ENCODE assay signal across 19 mouse cellular contexts in genomic region chr5:71058047-71058446, GRCm38 (mm10). TPM values are rescaled to one million over a fixed set of nuclear protein-coding genes. Genes with fewer than 3 reads are reported as not detected.
DNase-seq lines count a peak whose midpoint lies in the region; ATAC-seq lines count a peak whose summit lies in the region.
"Had no signal": no experiment of that assay in that cellular context is flagged by ENCODE, and none has a peak within 500 bp of the region (broad histone marks: within the 10 kb centered on the region; RNA-seq: fewer than 3 reads in every experiment).

No protein-coding gene starts in this region.

- WGBS in kidney, embryonic 14.5 days = 20% methylated on average over 7 of the region's 7 CpGs
- WGBS in forebrain, embryonic 15.5 days = 31% methylated on average over 7 of the region's 7 CpGs
- 17% methylated on average over 7 of the region's 7 CpGs for WGBS in midbrain, embryonic 16.5 days

- H3K4me1 ChIP-seq in kidney, embryonic 14.5 days (ENCODE audit: control insufficient read depth, insufficient read depth, low read length) = no peaks in the 10 kb centered on the region
- no peaks in the 10 kb centered on the region for H3K4me1 ChIP-seq in forebrain, embryonic 15.5 days
- no peaks in the 10 kb centered on the region for H3K4me1 ChIP-seq in midbrain, embryonic 16.5 days (ENCODE audit: control insufficient read depth, insufficient read depth, low read length)
- H3K4me1 ChIP-seq: lung, embryonic 15.5 days had no signal

- H3K27me3 ChIP-seq in kidney, embryonic 14.5 days (ENCODE audit: control insufficient read depth, insufficient read depth, low read length) = no peaks in the 10 kb centered on the region
- no peaks in the 10 kb centered on the region for H3K27me3 ChIP-seq in forebrain, embryonic 15.5 days
- no peaks in the 10 kb centered on the region for H3K27me3 ChIP-seq in midbrain, embryonic 16.5 days (ENCODE audit: control insufficient read depth, insufficient read depth, low read depth, low read length)
- H3K27me3 ChIP-seq: limb, embryonic 15.5 days; lung, embryonic 15.5 days had no signal

- H3K9me3 ChIP-seq in kidney, embryonic 14.5 days (ENCODE audit: control insufficient read depth, low read length) = no peaks in the 10 kb centered on the region
- H3K9me3 ChIP-seq in forebrain, embryonic 15.5 days = no peaks in the 10 kb centered on the region
- no peaks in the 10 kb centered on the region for H3K9me3 ChIP-seq in midbrain, embryonic 16.5 days (replicated peaks; ENCODE audit: control insufficient read depth, low read length, poor library complexity, severe bottlenecking)
- H3K9me3 ChIP-seq: limb, embryonic 15.5 days; lung, embryonic 15.5 days had no signal

- peak; percentile 77; the same call in 1 of the 2 replicates for ATAC-seq in kidney, embryonic 14.5 days (ENCODE audit: low FRiP score, low TSS enrichment)
- ATAC-seq in forebrain, embryonic 15.5 days (replicated peaks) = 0 out of 2 replicates have a peak, but pooled peaks have one; percentile 53
- ATAC-seq in midbrain, embryonic 16.5 days = peak; percentile 89
- ATAC-seq: CD4-positive, CD25-positive, alpha-beta regulatory T cell, adult 4 months; inflammation-experienced regulatory T-cells, adult 6 months had no signal

- H3K36me3 ChIP-seq in kidney, embryonic 14.5 days (ENCODE audit: control insufficient read depth, insufficient read depth, low read length) = no peaks in the 10 kb centered on the region
- H3K36me3 ChIP-seq in forebrain, embryonic 15.5 days = no peaks in the 10 kb centered on the region
- no peaks in the 10 kb centered on the region for H3K36me3 ChIP-seq in midbrain, embryonic 16.5 days (ENCODE audit: control insufficient read depth, insufficient read depth, low read length)
- H3K36me3 ChIP-seq: limb, embryonic 15.5 days; lung, embryonic 15.5 days had no signal

- no peak overlapping the region for H3K4me2 ChIP-seq in kidney, embryonic 14.5 days (replicated peaks; ENCODE audit: low read depth, low read length)
- no peak overlapping the region for H3K4me2 ChIP-seq in forebrain, embryonic 15.5 days (replicated peaks)
- H3K4me2 ChIP-seq in midbrain, embryonic 16.5 days (ENCODE audit: low read length) = no peak overlapping the region
- H3K4me2 ChIP-seq: limb, embryonic 15.5 days; lung, embryonic 15.5 days had no signal

- H3K9ac ChIP-seq in kidney, embryonic 14.5 days (ENCODE audit: low read depth, low read length) = no peak overlapping the region
- no peak overlapping the region for H3K9ac ChIP-seq in forebrain, embryonic 15.5 days (replicated peaks)
- no peak overlapping the region for H3K9ac ChIP-seq in midbrain, embryonic 16.5 days (ENCODE audit: low read depth, low read length)
- H3K9ac ChIP-seq: limb, embryonic 15.5 days; lung, embryonic 15.5 days had no signal

- H3K4me3 ChIP-seq in kidney, embryonic 14.5 days (ENCODE audit: low read length) = no peak overlapping the region
- no peak overlapping the region for H3K4me3 ChIP-seq in forebrain, embryonic 15.5 days
- H3K4me3 ChIP-seq in midbrain, embryonic 16.5 days (ENCODE audit: low read depth, low read length) = no peak overlapping the region
- H3K4me3 ChIP-seq: limb, embryonic 15.5 days; lung, embryonic 15.5 days had no signal

- no peak overlapping the region for H3K27ac ChIP-seq in kidney, embryonic 14.5 days (ENCODE audit: low read depth, low read length)
- H3K27ac ChIP-seq in forebrain, embryonic 15.5 days (replicated peaks) = 0 out of 2 replicates have a peak overlapping the region, but pooled peaks have one; percentile 5
- H3K27ac ChIP-seq in midbrain, embryonic 16.5 days (ENCODE audit: low read length) = no peak overlapping the region
- H3K27ac ChIP-seq: limb, embryonic 15.5 days; lung, embryonic 15.5 days; stomach, postnatal 0 days had no signal

- DNase-seq in kidney, adult 8-10 months = no peak
- peak; percentile 20 for DNase-seq in right cerebral cortex, postnatal 10 days (ENCODE audit: low spot score in 2 of 2)
- DNase-seq in right cerebral cortex, postnatal 4 days = no peak
- DNase-seq in adrenal gland, adult 8-10 months = no peak
- no peak for DNase-seq in left cerebral cortex, adult 18-20 months (ENCODE audit: low spot score in 2 of 2)
- DNase-seq: heart, adult 18-20 months; heart, postnatal 14 days; layer of hippocampus, postnatal 36 days had no signal

RNA-seq across cellular contexts. Expression of gene Gabra2, which starts 37.6 kb away (rescaled TPM):
- 1.7 and 2.0 TPM in 2 replicates for polyA plus RNA-seq in kidney, embryonic 14.5 days (2014; fragmentation: Nextera tagmentation; extraction: Ambion mirVana)
- polyA plus RNA-seq in forebrain, embryonic 15.5 days (2015; fragmentation: Nextera tagmentation; extraction: Ambion mirVana) = 47.6 and 57.9 TPM in 2 replicates
- 75.1 and 78.0 TPM in 2 replicates for polyA plus RNA-seq in midbrain, embryonic 16.5 days (2015; fragmentation: Nextera tagmentation; extraction: Ambion mirVana)
- under 1 TPM in 1 of 4 experiments, not detected in 3; 0.42 TPM for total RNA-seq in adrenal gland, adult 8-10 months (2022)
- 10 to 100 TPM; 78.7 to 90.5 TPM for total RNA-seq in left cerebral cortex, adult 18-20 months (2021)
- total RNA-seq: common myeloid progenitor, adult 5-6 weeks; heart, adult 18-20 months; heart, postnatal 14 days; megakaryocyte-erythroid progenitor cell, adult 5-6 weeks had no signal
- polyA plus RNA-seq: CD4-positive, CD25-positive, alpha-beta regulatory T cell, adult 4 months; small intestine, adult 2 months had no signal

Comparison
In these comparisons a context has a peak if more than half of its experiments do, and no peak if none do; other contexts are left out.
1. DNase-seq: peak in right cerebral cortex, postnatal 10 days (2 of 2); none in kidney, adult 8-10 months (0 of 2), right cerebral cortex, postnatal 4 days (single experiment), adrenal gland, adult 8-10 months (single experiment) and left cerebral cortex, adult 18-20 months (0 of 2).
2. RNA of gene Gabra2, which starts 37.6 kb away (polyA plus RNA-seq): 75.1 to 78.0 TPM in midbrain, embryonic 16.5 days and 47.6 to 57.9 TPM in forebrain, embryonic 15.5 days; 1.7 to 2.0 TPM in kidney, embryonic 14.5 days; every median in the first group is over 10 times any median in the second.
3. Peak in every context shown above with its lines, with median percentiles within 50 percentile points of each other: ATAC-seq.